Mouse (Mus musculus) skeletal muscle tissue, adult 2 months (tissue): ENCODE results near the gene Gm17584.
"Not testable (repeated sequence)": the region's sequence is repeated elsewhere in the genome, so short reads cannot be mapped to it uniquely, and the experiment has no call there.

Experiments
- DNase-seq: peaks from one replicate; pipeline ENCODE4 v3.0.0-alpha.2; 2012; ENCODE audit warnings: low read depth, low spot score

Gene Gm17584

DNA sequence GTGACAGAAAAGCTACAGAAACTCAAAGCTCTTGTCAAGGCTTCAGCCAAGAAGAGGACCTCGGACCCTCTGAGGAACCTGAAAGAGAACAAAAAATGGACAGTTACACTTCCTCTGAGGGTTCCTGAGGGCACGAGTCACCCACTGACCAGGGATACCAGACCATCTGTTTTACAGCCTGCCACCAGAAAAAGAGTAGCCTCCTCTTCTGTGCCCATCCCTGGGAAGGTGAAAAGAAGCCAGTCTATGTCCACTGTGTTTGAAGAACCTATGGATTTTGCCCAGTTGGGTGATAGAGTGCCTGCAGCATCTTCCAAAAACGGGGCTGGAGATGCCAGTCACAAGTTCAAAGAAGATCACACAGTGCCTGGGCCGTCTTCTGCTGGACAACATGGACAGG lies at the start of gene Gm17584:
TSS of gene Gm17584 (plus strand) at position 301 of the 400 bp plus-strand sequence.
- not testable (repeated sequence) for DNase-seq
